Mouse (Mus musculus): ENCODE measurements around the gene Apbb1ip. TPM values are rescaled to one million over a fixed set of nuclear protein-coding genes. Genes with fewer than 3 reads are reported as not detected.
"Not testable (repeated sequence)": the region's sequence is repeated elsewhere in the genome, so short reads cannot be mapped to it uniquely, and the experiment has no call there.

Apbb1ip gene
- polyA plus RNA-seq, 1 experiment from 2014 or later = 0.95 TPM

GRCm38 (mm10) chr2:22807312-22807711 is 33.4 kb downstream of the Apbb1ip start:
- Histone ChIP-seq H3K27me3 (ENCODE audit: poor library complexity, severe bottlenecking) (no peaks in the 10 kb centered on the region), H3K4me1 (no peaks in the 10 kb centered on the region), H3K4me3 (no peak overlapping the region), H3K36me3 (replicated peaks) (no peaks in the 10 kb centered on the region), H3K27ac (no peak overlapping the region), H3K9me3 (no peaks in the 10 kb centered on the region)
- WGBS = 58% methylated on average over 1 of the region's 1 CpGs
- DNase-seq (ENCODE audit: extremely low spot score, low spot score) = no peak

- Histone ChIP-seq H3K4me1 (no peaks in the 10 kb centered on the region), H3K36me3 (replicated peaks) (no peaks in the 10 kb centered on the region), H3K9me3 (no peaks in the 10 kb centered on the region), H3K27ac (no peak overlapping the region), H3K27me3 (ENCODE audit: poor library complexity, severe bottlenecking) (no peaks in the 10 kb centered on the region), H3K4me3 (no peak overlapping the region)
- DNase-seq (ENCODE audit: extremely low spot score, low spot score) = no peak
- 85% methylated on average over 4 of the region's 4 CpGs for WGBS
Measured at GRCm38 (mm10) chr2:22810851-22811250, 37.0 kb downstream of the Apbb1ip start.

- Histone ChIP-seq H3K4me1 (no peaks in the 10 kb centered on the region), H3K27ac (no peak overlapping the region), H3K36me3 (replicated peaks) (no peaks in the 10 kb centered on the region), H3K4me3 (no peak overlapping the region), H3K9me3 (no peaks in the 10 kb centered on the region), H3K27me3 (ENCODE audit: poor library complexity, severe bottlenecking) (no peaks in the 10 kb centered on the region)
- no peak for DNase-seq (ENCODE audit: extremely low spot score, low spot score)
- WGBS = 89% methylated on average over 8 of the region's 8 CpGs
Measured at GRCm38 (mm10) chr2:22811466-22811865, 37.6 kb downstream of the Apbb1ip start.

DNA sequence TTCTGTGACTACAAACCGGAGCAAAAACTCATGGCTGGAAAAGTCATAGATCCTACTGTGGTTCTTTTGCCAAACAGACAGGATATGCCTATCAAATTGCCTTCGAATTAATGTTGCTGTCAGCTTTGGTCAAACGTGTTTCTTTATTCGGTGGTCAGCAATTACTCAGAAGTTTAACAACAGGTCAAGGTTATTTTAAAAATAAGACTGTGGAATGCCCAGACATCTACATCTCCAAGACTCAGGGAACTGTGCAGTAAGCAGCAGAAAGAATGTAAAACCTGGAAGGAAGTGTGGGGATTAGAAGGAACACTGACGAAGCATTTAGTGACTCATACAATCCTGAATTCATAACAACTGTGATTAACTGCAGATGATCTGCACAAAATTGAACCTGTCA is 40.0 kb downstream of the Apbb1ip start:
- 87% methylated on average over 5 of the region's 5 CpGs for WGBS
- Histone ChIP-seq H3K4me3 (no peak overlapping the region), H3K9me3 (no peaks in the 10 kb centered on the region), H3K27ac (no peak overlapping the region), H3K4me1 (no peaks in the 10 kb centered on the region), H3K36me3 (replicated peaks) (no peaks in the 10 kb centered on the region), H3K27me3 (ENCODE audit: poor library complexity, severe bottlenecking) (no peaks in the 10 kb centered on the region)
- DNase-seq (ENCODE audit: extremely low spot score, low spot score) = no peak

GRCm38 (mm10) chr2:22815674-22816073 is 41.8 kb downstream of the Apbb1ip start:
- no peaks in the 10 kb centered on the region for H3K9me3 ChIP-seq
- H3K4me1 ChIP-seq = no peaks in the 10 kb centered on the region
- no peaks in the 10 kb centered on the region for H3K27me3 ChIP-seq (ENCODE audit: poor library complexity, severe bottlenecking)
- no peaks in the 10 kb centered on the region for H3K36me3 ChIP-seq (replicated peaks)
- no peak overlapping the region for H3K27ac ChIP-seq
- no peak overlapping the region for H3K4me3 ChIP-seq
- WGBS = 97% methylated on average over 2 of the region's 2 CpGs
- DNase-seq (ENCODE audit: extremely low spot score, low spot score) = no peak

DNA sequence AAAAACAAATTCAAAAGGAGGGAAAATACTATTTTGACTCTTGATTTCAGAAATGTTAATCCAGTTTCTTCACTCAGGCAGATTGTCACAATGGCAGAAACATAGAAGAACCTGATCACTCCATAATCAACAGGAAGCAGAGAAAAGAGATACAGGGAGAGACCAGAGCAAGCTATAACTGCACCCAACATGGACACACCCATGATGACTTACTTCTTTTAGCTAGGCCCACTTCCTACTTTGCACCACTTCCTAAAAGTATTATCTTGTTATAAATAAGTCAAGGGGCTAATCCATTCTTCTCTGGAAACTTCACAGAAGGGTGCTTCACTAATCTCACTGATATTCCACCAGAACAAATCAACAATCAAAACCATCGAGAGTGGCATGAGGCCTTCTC is 42.3 kb downstream of the Apbb1ip start:
- H3K4me3 ChIP-seq = no peak overlapping the region
- H3K9me3 ChIP-seq = no peaks in the 10 kb centered on the region
- no peaks in the 10 kb centered on the region for H3K36me3 ChIP-seq (replicated peaks)
- DNase-seq (ENCODE audit: extremely low spot score, low spot score) = no peak
- H3K4me1 ChIP-seq = no peaks in the 10 kb centered on the region
- 71% methylated on average over 1 of the region's 1 CpGs for WGBS
- H3K27me3 ChIP-seq (ENCODE audit: poor library complexity, severe bottlenecking) = no peaks in the 10 kb centered on the region
- no peak overlapping the region for H3K27ac ChIP-seq

GRCm38 (mm10) chr2:22822293-22822692 is 48.4 kb downstream of the Apbb1ip start:
- 77% methylated on average over 2 of the region's 2 CpGs for WGBS
- H3K27me3 ChIP-seq (ENCODE audit: poor library complexity, severe bottlenecking) = no peaks in the 10 kb centered on the region

DNA sequence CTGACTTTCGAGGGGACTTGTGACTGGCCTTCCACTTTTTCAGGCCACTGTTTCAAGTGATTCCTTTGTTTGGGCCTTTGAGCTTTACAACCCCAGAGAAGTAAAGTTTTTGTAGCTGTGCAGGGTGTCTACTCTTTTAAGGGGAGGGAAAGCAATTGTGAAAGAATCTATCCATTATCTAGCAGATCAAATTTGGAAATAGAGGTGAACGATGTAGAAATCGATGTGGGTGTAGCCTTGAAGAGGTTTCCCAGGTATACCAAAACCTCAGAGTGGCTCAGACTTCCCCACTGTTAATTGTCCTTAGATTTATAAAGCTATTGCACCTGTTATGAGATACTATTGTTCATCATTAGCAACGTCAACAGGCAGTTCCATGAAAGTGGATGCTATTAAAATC is 71.6 kb downstream of the Apbb1ip start:
- H3K36me3 ChIP-seq (replicated peaks) = no peaks in the 10 kb centered on the region
- WGBS = 85% methylated on average over 4 of the region's 4 CpGs
- no peak for DNase-seq (ENCODE audit: extremely low spot score, low spot score)
- H3K9me3 ChIP-seq = no peaks in the 10 kb centered on the region
- no peak overlapping the region for H3K27ac ChIP-seq
- no peaks in the 10 kb centered on the region for H3K4me1 ChIP-seq
- no peak overlapping the region for H3K4me3 ChIP-seq
- no peaks in the 10 kb centered on the region for H3K27me3 ChIP-seq (ENCODE audit: poor library complexity, severe bottlenecking)

More at GRCm38 (mm10) chr2:22822293-22822692, 48.4 kb downstream of the Apbb1ip start:
- Histone ChIP-seq H3K4me1 (no peaks in the 10 kb centered on the region), H3K4me3 (no peak overlapping the region), H3K36me3 (replicated peaks) (no peaks in the 10 kb centered on the region), H3K27ac (no peak overlapping the region), H3K9me3 (no peaks in the 10 kb centered on the region)
- no peak for DNase-seq (ENCODE audit: extremely low spot score, low spot score)

- H3K27me3 ChIP-seq (ENCODE audit: poor library complexity, severe bottlenecking) = no peaks in the 10 kb centered on the region
- no peak overlapping the region for H3K4me3 ChIP-seq
- H3K9me3 ChIP-seq = no peaks in the 10 kb centered on the region
- no peak for DNase-seq (ENCODE audit: extremely low spot score, low spot score)
- WGBS = 87% methylated on average over 4 of the region's 4 CpGs
- no peak overlapping the region for H3K27ac ChIP-seq
- H3K36me3 ChIP-seq (replicated peaks) = no peaks in the 10 kb centered on the region
- H3K4me1 ChIP-seq = no peaks in the 10 kb centered on the region
Measured at GRCm38 (mm10) chr2:22851900-22852299, 78.0 kb downstream of the Apbb1ip start.

DNA sequence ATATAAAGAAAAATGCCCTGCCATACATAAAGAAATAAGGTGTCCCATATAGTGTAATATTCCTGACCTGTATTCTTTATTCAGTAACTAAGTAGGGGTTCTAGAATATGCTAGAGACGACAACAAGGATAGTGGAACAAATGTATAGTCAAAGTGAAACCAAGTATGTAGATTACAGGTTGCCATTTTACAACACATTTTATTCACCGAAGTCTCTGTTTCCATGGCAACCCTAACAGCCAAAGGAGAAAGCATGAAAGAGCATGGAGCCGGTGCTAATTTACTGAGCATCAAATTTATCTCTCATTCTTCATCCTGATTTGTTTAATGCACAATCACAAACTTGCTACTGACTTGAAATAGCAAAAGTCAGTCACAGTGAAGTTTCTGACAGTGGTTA is 83.6 kb downstream of the Apbb1ip start:
- no peaks in the 10 kb centered on the region for H3K36me3 ChIP-seq (replicated peaks)
- 84% methylated on average over 3 of the region's 3 CpGs for WGBS
- H3K27ac ChIP-seq = no peak overlapping the region
- no peak for DNase-seq (ENCODE audit: extremely low spot score, low spot score)
- no peaks in the 10 kb centered on the region for H3K27me3 ChIP-seq (ENCODE audit: poor library complexity, severe bottlenecking)
- H3K4me1 ChIP-seq = no peaks in the 10 kb centered on the region
- no peak overlapping the region for H3K4me3 ChIP-seq
- H3K9me3 ChIP-seq = no peaks in the 10 kb centered on the region

DNA sequence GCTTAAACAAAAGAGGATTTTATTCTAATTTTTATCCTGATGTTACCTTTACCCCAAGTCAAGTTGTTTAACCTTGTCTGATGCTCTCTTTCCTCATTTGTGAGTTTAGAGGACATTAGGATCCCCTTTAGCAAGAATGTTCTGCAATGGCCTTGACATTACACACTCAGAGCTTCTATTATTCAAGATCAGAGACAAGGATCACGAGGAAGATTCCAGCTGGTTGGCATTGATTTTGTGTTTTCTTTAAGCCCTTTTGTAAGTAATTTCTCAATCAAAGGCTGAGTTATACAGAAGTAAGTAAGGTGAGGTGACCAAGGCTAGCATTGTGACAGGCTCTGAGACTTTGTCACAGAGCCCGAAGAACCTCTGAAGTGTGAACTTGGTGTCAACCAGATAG is 88.3 kb downstream of the Apbb1ip start:
- WGBS = 82% methylated on average over 2 of the region's 2 CpGs
- no peak for DNase-seq (ENCODE audit: extremely low spot score, low spot score)

DNA sequence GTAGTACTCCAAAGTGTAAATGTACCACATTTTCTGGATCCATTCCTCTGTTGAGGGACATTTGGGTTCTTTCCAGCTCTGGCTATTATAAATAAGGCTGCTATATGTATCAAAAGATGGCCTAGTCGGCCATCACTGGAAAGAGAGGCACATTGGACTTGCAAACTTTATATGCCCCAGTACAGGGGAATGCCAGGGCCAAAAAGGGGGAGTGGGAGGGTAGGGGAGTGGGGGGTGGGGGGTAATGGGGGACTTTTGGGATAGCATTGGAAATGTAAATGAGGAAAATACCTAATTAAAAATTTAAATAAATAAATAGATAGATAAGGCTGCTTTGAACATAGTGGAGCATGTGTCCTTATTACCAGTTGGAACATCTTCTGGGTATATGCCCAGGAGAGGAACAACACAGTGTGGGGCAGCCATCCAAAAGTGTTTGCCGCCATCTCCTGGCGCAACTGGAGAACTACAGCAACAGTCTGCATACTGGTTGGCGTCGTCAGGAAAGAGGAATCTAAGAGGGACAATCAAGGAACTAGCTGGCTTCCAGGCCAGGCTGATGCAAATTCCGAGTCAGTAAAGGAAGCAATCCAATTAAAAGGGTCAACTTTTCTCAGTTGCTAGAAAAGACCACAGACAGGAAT is 90.6 kb downstream of the Apbb1ip start:
- not testable (repeated sequence) for H3K27ac ChIP-seq; H3K4me3 ChIP-seq; H3K27me3 ChIP-seq (ENCODE audit: poor library complexity, severe bottlenecking); H3K4me1 ChIP-seq; H3K9me3 ChIP-seq; H3K36me3 ChIP-seq (replicated peaks)
- DNase-seq (ENCODE audit: extremely low spot score, low spot score) = peak; percentile 71
- WGBS = 5% methylated on average over 6 of the region's 6 CpGs

More for the DNA sequence above, 88.3 kb downstream of the Apbb1ip start:
- Histone ChIP-seq H3K36me3 (replicated peaks) (no peaks in the 10 kb centered on the region), H3K4me3 (no peak overlapping the region), H3K27ac (no peak overlapping the region), H3K4me1 (no peaks in the 10 kb centered on the region), H3K9me3 (no peaks in the 10 kb centered on the region), H3K27me3 (ENCODE audit: poor library complexity, severe bottlenecking) (no peaks in the 10 kb centered on the region)

GRCm38 (mm10) chr2:22865818-22866217 is 91.9 kb downstream of the Apbb1ip start:
- H3K36me3 ChIP-seq (replicated peaks) = no peaks in the 10 kb centered on the region
- no peak overlapping the region for H3K27ac ChIP-seq
- no peak for DNase-seq (ENCODE audit: extremely low spot score, low spot score)
- 97% methylated on average over 1 of the region's 1 CpGs for WGBS
- no peaks in the 10 kb centered on the region for H3K27me3 ChIP-seq (ENCODE audit: poor library complexity, severe bottlenecking)
- no peaks in the 10 kb centered on the region for H3K4me1 ChIP-seq
- no peak overlapping the region for H3K4me3 ChIP-seq
- H3K9me3 ChIP-seq = no peaks in the 10 kb centered on the region

GRCm38 (mm10) chr2:22866894-22867424 is 93.1 kb downstream of the Apbb1ip start:
- 80% methylated on average over 7 of the region's 7 CpGs for WGBS
- no peaks in the 10 kb centered on the region for H3K27me3 ChIP-seq (ENCODE audit: poor library complexity, severe bottlenecking)

More at GRCm38 (mm10) chr2:22866894-22867424, 93.1 kb downstream of the Apbb1ip start:
- no peak overlapping the region for H3K4me3 ChIP-seq
- H3K27ac ChIP-seq = no peak overlapping the region
- DNase-seq (ENCODE audit: extremely low spot score, low spot score) = no peak
- H3K9me3 ChIP-seq = no peaks in the 10 kb centered on the region
- no peaks in the 10 kb centered on the region for H3K4me1 ChIP-seq
- no peaks in the 10 kb centered on the region for H3K36me3 ChIP-seq (replicated peaks)

Data from forebrain, embryonic 10.5 days (tissue).